Mouse (Mus musculus): ENCODE data around the gene Alpl.
A peak's percentile ranks its signal among the peaks of the same experiment; 100 is the strongest.

GRCm38 (mm10) chr4:137733459-137733858 lies 62.7 kb downstream of the Alpl start:
- TF ChIP-seq BHLHE40 (IDR thresholded peaks at IDR 0.05; ENCODE audit: low read depth, low read length), result 0 out of 2 replicates have a peak, but pooled peaks have one; percentile 12
- no peak for TF ChIP-seq TCF12 (IDR thresholded peaks at IDR 0.05; ENCODE audit: low read depth, low read length)
- no peak for TF ChIP-seq POLR2A (IDR thresholded peaks at IDR 0.05; ENCODE audit: low read depth, low read length)
- no peak for TF ChIP-seq ZNF384 (IDR thresholded peaks at IDR 0.05; ENCODE audit: low read depth, low read length)
- TF ChIP-seq GABPA (IDR thresholded peaks at IDR 0.05; ENCODE audit: insufficient replicate concordance, low read depth, low read length), result no peak
- TF ChIP-seq ETS1 (conservative IDR thresholded peaks at IDR 0.05; ENCODE audit: low read depth, low read length), result no peak
- no peak for TF ChIP-seq E2F4 (IDR thresholded peaks at IDR 0.05; ENCODE audit: insufficient replicate concordance, low read depth, low read length)
- TF ChIP-seq MAZ (IDR thresholded peaks at IDR 0.05; ENCODE audit: low read depth, low read length), result no peak
- TF ChIP-seq POLR2AphosphoS2 (IDR thresholded peaks at IDR 0.05; ENCODE audit: low read depth, low read length), result no peak
- TF ChIP-seq CTCF (conservative IDR thresholded peaks at IDR 0.05 in 1 of 2, IDR thresholded peaks at IDR 0.05 in 1 of 2; ENCODE audit: low read depth in 2 of 2, low read length in 2 of 2), result peak in 1 of 2 experiments; percentile 68; a peak in 2 of 4 replicates
- no peak for TF ChIP-seq NELFE (IDR thresholded peaks at IDR 0.05; ENCODE audit: low read depth, low read length)
- TF ChIP-seq EP300 (IDR thresholded peaks at IDR 0.05; ENCODE audit: low read length), result no peak

All from CH12.LX (cell line).